Mouse (Mus musculus) liver, postnatal 0 days (tissue): ENCODE results near the gene Cdh9.

Source experiments
- CTCF ChIP-seq: sonication (generic); IDR thresholded peaks from 2 replicates; pipeline ENCODE4 v1.5.1; 2016; ENCODE audit warnings: antibody characterized with exemption, low read depth
- EP300 ChIP-seq: IDR thresholded peaks from 2 replicates; pipeline ENCODE4 v1.6.1; 2016; ENCODE audit warnings: antibody characterized with exemption, low read depth, mild to moderate bottlenecking

DNA sequence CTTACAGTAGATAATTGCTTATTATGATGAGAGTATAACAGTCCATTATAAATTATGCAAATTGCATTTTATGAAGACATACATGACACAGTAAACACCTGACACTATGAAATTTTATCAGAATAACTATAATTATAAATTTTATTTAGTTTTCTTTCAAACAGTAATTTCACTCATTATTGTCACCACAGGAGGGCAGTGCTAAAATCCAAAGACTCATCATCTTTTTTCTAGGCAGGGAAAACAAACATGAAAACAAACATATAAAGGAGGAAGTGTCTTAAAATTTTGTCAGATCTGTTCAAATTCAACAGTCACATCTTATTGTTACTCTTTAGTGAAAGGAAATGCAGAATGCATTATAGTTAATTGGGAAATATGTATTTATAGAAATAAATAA lies 72.7 kb downstream of the Cdh9 start:
- TF ChIP-seq CTCF (no peak), EP300 (no peak)
